Mouse (Mus musculus): ENCODE measurements at regions not wholly inside any gene's neighbourhood (a gene's known extent, or its start where the extent isn't known, plus 50 kb on each side); places are given as distances from the start of the nearest gene placed in this dataset.

DNA sequence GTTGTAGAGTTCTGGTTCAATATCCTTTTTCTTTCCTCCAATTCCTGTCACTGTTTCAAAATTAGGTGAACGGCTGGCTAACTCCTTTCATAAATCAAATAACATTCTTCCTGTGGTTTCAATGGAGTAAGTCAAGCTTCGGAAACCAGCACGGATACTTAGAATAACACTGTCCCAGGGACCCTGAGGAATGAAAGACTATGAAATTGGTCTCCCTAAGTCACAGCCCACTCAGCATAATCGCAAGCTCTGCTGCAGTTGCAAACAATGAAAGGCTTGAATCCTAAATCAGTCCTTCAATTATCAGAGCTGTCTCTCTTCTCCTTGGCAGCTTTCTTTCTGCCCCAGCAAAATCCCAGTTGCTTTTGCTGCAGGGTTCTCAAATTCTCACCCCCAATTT is 475.8 kb downstream of the Rps29 start:
- DNase-seq (ENCODE audit: low spot score) = no peak

DNA sequence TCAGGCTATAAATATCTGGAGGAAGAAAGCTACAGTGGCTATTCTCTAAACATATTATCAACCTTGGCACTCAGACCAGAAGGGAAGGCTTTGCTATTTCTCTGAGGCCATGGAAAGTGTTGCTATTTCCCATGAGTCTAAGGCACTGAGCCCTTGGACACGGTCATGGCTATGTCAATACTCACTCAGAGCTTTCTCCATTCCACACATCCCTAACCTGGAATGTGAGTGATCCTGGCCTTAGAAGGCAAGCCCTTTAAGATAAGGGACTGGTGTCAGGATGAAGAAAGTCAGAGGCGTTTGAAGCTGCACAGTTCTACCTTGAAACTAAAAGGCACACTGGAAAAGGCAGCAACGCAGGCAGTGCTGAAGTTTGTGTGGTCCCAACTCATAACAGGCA is 478.3 kb downstream of the Rps29 start:
- DNase-seq (ENCODE audit: low spot score) = no peak

DNA sequence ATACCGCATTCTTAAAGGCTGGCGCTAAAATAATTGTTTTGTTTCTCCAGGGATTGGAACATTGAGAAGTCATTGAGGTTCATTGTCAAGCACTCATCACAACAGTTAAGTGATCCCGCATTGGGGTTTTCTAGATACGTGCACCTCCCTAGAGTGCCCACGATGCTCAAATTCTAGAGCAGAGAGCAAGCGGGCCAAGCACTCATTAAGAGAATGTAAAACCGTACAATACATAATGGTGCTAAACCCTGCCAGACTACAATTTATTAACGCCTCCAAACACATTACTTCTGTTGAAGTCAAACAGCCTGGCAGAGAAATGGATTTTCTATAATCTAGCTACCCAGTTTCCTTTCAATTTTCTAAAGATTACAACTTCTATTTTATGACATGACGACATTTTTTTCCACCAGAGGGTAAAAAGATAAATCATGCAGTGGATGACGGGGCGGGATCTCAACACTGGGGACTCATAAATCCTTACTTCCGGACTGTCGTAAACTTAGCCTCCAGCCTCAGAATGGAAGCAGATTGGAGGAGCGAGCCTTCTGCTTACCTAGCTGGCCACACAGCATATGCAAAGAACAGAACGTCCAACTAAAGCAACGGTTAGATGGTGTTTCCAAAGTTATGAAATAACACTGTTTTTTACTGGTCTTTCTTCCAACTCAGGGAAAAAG is 482.8 kb downstream of the Rps29 start:
- no peak for DNase-seq (ENCODE audit: low spot score)

DNA sequence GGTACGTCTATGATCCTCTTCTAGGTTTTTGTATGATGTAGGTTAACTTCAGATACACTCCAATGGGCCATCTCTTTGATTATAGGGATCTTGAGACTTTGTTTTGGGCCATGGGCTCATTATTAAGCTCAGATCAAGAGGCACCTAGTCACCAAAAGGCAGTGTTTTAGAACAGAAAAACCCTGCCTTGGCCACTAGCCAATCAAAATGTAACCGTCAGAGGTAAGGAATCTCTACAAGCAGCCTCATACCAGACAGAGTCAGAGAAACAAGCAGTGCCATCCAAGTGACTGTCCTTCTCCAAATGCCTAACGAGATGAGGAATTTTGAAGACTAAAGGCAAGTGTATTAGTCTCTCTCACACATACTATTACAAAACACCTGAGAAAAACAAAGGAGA is 487.0 kb downstream of the Rps29 start:
- no peak for DNase-seq (ENCODE audit: low spot score)

DNA sequence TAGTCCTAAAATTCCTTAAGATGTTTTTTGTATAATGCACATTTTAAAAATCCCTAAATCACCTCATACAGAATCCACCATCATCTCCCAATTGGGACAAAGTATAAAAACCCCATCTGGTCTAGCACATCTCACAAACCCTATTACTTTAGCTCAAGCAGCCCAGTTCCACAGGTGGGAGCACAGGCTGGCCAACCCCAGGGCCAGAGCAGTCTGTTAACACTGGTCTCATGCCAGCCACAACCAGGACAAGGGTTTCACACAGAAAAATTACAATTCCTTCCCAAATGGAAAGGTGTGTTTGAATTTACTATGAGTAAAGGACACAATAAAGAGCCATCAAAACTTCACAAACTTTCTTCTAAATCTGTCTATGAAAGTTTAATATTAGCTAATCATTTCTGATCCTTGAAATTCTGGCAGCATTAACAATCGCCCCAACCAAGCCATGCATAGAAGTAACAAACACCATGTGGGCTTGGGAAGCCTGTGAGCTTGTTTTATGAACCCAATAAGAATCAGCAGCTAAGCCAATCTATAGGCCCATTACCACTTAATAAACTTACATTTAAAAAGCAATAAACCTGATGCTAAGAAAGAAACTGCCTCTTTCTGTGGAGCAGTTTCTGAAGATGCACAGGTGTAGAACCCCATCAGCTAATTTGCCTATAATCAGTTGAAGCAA is 512.9 kb downstream of the Rps29 start:
- DNase-seq (ENCODE audit: low spot score) = no peak

DNA sequence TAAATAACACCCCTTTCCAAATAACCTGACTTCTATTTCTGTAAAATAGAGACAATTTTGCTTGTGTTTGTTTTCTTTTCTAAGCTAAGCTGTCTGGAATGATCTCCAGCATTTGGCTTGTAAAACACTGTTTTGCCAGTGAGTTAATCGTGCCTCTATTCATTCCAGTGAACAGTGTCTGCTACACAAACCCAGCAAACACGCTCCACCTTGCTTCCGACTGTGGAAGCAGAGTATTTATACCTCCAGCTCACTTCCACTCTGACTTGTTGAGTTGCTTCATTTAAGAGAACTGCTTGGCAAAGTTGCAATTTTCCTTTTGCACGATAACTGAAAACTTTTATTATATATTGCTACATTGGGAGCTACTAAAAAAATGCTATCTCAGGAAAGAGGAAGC is 515.3 kb downstream of the Rps29 start:
- DNase-seq (ENCODE audit: low spot score) = no peak

DNA sequence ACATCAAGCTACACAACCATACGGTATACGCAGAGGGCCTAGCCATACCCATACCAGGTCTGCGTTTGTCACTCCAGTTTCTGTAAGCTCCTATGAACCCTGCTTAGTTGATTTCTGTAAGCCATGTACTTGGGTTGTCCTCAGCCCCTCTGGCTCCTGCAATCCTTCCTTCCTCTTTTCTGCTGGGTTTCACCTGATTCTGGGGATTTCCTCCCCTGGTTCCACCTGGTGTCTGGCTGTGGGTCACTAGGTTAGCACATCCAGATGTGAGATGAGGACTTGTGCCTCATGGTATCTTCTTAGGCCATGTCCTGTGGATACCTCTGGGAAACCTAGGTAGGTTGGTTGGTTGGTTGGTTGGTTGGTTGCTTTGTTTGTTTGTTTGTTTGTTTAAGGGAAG is 526.5 kb downstream of the Rps29 start:
- no peak for DNase-seq (ENCODE audit: low spot score)

DNA sequence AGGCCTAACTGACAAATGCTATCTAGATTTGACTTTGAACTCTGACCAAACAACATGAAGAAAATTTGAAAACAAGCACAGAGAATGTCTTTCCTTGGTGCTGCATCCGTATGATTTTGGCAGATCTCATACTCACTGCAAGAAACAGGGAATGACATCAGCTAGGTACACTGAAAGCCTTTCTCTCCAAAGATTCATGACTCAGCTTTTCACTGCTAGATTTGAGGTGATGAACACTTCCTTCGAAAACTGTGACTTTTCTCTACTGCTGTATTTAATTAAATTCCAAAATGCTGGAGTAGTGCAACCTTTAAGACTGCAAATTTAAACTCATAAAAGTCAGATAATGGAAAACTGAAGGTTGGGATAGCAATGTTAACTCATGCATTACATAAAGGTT is 540.6 kb downstream of the Rps29 start:
- DNase-seq (ENCODE audit: low spot score) = no peak

DNA sequence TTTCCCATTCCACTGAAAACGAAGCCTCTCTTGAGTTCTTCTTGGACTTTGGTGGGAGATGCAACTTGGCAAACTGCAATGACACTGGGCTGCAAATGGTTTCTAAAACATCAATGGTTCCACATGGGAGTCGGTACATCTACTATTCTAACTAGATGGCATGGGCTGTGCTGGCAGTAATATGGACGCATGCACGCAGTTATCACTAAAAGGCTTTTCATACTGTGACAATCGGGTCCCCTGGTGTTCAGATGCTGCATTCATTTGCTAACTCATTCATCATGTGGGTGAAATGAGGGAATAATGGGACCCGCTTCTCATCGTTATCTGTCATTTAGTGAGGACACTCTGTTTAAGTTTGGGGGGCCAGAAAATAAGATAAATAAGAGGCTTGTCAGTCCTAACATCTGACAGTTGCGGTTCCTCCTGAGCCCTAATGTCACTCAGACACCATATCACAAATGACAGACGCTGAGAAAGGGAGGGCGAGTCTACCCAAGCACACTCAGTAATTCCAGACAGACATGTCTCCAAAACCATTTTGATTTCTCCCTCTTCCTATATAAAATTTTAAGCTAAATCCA is 553.5 kb downstream of the Rps29 start:
- DNase-seq (ENCODE audit: low spot score) = no peak

DNA sequence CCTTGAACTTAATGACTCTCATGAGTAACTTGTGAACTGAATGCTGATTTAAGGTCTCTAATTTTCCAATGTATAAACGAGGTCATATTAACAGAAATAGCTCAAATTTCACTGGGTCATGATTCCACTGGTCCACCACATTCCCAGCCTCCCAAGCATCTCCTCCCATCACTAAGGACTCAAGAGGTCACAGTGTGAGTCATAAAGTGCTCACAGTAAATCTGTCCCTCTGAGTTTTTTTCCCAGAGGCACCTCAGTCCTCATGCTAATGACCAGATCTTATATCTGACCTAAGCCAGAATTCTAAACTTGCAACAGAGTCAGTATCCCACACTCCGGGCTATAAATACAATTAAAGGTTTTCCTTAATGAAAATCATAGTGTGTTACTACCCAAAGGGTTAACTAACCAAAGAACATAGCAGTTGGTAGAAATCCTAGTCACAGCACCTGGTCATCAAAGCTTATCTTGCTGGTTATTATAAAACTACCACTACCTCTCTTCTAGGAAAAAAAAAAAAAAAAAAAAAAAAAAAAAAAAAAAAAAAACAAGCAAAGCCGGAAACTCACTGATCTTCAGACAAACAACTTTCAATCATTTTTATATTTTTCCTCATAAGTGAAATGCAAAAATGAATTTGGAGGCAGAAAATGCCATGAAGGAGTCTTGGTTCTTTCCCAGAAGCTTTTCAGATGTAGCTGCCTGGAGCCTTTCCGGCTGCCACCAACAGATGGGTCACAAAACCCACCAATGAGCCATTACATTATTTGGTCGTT is 554.3 kb downstream of the Rps29 start:
- no peak for DNase-seq (ENCODE audit: low spot score)

DNA sequence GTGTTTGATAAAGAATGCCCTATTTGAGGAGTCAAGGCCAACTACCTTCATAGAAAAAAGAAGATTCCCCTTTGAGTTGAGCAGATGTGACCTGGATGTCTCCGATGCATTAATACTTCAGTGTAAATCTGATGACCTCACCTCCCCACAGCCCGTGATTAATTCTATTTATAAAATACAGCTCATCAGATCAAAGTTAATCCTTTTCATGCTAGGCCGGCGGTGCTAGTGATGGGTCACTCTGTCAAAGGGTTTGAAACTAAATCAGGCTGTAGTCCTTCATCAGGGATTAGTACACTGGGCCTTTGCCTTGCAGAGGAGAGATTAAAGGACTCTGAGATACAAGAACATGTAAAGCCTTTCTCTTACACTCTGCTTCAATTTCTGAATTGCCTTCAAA is 556.3 kb downstream of the Rps29 start:
- DNase-seq (ENCODE audit: low spot score) = no peak

DNA sequence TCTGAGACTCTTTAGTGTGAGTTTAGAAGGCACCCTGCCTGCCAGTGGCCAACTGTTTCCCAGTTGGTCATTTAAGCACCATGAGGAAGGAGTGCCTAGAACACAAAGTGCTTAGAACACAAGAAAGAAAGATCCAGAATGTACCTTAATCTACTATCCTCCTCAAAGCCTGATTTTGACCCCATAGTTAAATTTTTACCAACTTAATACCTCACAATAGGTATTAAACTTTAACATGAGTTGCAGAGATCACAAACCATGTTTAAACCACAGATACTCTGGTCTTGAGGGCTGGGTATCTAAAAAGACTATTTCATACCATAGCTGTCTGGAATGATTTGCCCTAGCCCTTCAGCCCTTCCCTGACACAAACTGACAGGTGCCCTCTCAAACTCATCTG is 557.6 kb downstream of the Rps29 start:
- no peak for DNase-seq (ENCODE audit: low spot score)

DNA sequence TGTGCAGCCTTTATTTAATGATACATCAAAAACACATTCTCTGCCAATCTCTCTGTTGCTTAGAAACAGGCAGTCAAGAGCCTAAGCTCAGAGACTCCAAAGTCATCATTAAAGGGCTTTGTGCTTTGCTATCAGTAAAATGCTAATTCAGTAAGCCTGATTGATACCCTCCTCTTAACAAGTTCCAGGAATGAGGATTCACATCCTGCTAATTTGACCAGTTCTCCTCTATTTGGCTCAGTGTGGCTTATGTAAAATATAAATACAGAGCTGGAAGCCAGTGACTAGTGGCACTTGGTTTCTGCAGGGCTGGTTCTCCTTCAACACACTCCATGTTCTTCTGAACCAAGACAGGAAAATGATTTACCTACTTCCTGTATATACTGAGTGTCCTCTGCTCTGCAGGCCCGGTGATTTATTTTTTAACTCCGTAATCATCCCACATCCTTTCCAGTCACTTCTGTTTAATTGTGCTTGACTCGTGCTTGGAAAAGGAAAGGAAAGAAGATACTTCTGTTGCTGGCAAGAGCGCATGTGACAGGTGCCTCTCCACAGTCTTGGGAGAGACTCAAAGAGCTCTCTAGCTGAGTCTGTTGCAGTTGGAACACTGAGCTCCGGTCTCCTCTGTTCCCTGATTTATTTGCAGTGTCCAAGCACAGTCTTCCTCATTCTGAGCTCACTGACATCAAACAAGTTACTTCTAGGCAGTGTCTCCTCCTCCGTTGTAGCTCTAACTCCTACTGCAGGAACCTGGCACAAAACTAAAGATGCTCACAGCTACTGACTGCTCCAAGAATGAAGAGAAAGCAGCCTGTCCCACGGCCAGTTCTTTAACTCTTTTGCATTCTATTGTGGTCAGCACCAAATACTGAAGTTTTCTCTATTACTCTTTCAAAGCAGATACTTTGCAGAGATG is 559.0 kb downstream of the Rps29 start:
- no peak for DNase-seq (ENCODE audit: low spot score)

DNA sequence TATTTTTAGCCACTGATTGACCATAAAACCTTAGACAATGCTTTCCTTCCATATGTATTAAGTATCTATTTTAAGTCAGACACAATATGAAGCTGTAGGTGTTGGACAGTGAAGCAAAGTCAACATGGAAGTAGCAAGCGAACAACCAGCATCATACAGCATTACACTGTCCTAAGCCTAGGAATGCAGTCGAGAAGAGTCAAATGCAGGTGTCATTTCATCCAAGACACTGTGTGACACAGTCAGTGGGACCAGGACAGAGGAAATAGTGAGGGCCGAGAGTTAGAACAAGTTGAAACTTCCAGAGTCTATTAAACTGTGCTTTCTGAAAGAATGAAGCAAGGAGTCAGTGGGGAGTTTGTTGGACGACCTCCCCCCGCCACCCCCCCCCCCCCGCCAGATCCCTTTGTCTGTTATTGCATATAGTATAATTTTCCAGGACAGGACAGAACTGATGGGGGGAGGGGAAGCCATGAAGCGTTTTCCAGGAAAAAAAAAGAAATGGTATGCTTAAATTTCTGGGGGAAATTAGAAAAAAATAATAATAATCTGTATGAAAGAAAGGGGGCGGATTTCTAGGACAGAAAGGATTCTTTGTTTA is 559.9 kb downstream of the Rps29 start:
- DNase-seq (ENCODE audit: low spot score) = no peak

DNA sequence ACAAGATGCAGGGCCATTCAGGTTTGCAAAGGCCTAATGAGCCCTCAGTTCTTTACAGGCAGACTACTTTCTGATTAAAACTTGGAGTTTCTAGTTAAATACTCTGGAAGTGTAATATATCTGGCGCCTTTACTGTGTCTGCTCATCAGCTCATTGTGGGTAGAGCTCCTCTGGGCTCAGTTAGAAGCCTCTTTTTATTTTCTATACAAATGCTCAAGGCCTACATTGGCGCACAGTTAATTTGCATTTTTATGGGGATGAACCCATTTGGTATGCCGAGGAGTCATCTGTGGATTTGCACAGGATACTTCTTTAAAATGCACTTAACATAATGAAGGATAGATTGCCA is 573.5 kb downstream of the Rps29 start:
- no peak for DNase-seq (ENCODE audit: low spot score)

DNA sequence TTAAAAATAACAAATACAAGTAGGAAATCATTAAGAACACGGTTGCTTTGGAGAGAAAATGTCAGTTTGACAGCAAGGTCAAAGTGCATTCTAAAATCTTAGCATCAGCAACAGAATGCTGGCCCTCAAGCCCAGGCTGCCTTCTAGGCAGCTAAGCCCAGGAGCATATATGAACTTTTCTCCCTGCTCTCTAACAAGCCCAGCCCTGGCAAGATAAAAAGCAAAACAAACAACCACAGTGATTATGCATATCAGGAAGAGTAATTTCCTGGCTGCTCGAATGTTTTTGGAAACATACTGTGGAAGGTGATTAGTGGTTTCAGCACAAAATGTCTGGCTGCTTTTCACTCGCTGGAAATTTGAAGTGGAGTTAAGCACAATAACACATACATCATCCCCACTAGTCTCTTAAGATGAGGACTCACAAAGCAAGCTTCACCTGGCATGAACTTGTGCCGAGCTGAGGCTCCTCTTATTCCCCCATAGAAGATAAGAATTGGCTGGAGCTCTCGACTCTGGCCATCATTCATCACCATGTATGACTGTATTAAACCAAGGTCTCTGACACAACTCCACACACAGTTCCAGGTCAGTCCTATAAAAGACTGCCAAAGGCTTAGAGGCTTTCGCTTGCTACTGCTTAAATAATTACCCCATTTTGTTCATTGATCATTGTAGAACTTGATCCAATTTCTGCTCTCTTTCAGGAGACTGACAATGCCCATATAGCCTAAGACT is 574.0 kb downstream of the Rps29 start:
- no peak for DNase-seq (ENCODE audit: low spot score)

DNA sequence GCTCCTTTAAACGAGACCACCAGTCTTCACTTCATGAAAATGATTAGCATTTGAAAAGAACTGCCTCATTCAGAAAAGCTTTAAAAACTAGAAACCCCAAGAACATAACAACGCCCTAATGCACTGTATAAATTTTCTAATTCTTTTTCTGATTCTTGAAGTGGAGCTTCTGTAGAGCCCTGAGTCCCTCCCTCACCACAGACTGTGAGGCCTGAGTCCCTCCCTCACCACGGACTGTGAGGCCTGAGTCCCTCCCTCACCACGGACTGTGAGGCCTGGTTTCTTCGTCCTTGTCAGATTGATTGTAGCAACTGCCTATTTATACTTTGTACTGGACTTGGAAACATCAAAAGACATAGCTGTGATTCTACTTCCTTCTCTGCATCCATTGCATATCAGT is 579.1 kb downstream of the Rps29 start:
- no peak for DNase-seq (ENCODE audit: low spot score)

DNA sequence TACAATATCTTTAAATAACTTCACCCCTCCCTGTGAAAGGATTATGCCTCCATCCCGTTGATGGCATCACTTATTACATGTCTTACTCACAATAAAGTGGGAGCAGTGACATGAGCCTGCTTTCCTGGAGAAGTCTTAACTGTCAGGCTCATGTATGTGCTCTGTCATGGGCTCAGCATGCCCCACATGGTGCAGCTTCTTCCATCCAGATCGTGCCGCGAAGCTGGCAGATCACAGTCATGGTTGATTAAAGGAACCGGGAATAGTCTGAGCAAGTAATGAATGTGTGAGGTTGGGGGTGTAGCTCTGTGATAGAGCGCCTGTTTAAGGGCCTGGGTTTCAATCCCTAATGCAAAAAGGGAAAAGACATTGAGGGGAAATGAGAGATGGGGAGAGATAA is 581.5 kb downstream of the Rps29 start:
- no peak for DNase-seq (ENCODE audit: low spot score)

DNA sequence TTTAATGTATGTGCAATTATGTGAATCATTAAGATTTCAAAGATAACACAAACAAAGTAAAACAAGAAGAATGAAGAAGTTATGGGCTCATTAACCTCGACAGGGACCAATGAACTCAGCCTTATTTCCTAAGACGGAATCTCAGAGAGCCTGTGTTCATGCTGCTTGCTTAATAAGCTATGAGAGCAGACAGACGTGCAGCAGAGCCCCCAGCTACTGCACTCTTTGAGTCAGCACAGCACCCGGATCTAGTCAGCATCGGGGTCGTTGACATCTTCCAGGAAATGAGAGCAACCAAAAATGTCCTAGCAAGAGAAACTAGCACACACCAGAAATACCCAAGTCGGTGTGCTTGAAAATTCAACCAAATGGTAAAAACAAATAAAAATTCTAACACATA is 582.1 kb downstream of the Rps29 start:
- no peak for DNase-seq (ENCODE audit: low spot score)

DNA sequence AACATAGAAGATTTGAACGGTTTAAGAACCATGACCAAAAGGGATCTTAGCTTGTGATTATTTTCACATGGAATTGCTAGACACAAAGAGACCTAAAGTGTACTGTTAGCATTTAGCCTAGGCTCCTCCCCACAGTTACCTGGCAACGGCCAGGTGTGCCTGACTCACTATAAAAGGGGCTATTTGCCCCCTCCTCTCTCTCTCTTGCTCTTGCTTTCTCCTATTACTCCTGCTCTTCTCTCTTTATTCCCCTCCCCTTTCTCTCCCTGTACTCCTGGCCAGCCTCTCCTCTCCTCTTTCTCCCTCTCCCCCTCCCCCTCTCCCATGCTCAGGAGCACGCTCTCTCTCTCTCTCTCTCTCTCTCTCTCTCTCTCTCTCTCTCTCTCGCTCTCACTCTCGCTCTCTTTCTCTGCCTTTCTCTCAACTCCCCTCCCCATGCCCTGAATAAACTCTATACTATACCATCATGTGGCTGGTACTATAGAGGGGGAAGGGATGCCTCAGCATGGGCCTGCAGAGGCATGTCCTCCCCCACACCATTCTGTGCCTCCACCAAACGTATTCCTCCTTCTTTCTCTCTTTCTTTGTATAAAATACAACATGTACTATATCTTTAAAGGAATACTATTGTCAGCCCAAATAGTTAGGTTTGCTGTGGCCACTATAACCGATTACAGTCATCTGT is 603.9 kb downstream of the Rps29 start:
- DNase-seq (ENCODE audit: low spot score) = no peak
